Comparison of ENCODE assay signal across 30 mouse cellular contexts in the genomic region with DNA sequence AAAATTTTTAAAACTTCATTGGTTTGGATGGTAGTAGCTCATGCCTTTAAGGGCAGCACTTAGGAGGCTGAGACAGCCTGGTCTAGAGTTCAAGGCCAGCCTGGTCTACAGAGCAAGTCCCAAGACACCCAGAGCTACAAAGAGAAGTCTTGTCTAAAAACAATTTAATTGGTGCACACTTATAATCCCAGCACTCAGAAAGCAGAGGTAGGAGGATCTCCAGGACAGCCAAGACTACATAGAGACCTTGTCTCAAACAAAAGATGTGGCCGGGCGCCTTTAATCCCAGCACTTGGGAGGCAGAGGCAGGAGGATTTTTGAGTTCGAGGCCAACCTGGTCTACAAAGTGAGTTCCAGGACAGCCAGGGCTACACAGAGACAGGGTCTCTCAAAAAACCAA. TPM values are rescaled to one million over a fixed set of nuclear protein-coding genes. Genes with fewer than 3 reads are reported as not detected.
DNase-seq lines count a peak whose midpoint lies in the region; ATAC-seq and TF ChIP-seq lines count a peak whose summit lies in the region.
"Had no signal": no experiment of that assay in that cellular context is flagged by ENCODE, and none has a peak within 500 bp of the region (broad histone marks: within the 10 kb centered on the region; RNA-seq: fewer than 3 reads in every experiment).

No protein-coding gene starts in this region.

- TF ChIP-seq CTCF in cortical plate, adult 2 months (IDR thresholded peaks at IDR 0.05; ENCODE audit: extremely low read depth, insufficient read depth, low read length): no peak
- TF ChIP-seq CTCF in liver, postnatal 0 days (IDR thresholded peaks at IDR 0.05; ENCODE audit: low read depth): no peak

- WGBS in heart, embryonic 10.5 days: 93% methylated on average over 3 of the region's 3 CpGs
- WGBS in liver, embryonic 12.5 days (ENCODE audit: insufficient replicate concordance): 71% methylated on average over 3 of the region's 3 CpGs
- WGBS in liver, postnatal 0 days (ENCODE audit: insufficient replicate concordance): 96% methylated on average over 3 of the region's 3 CpGs

- peak overlapping the region; percentile 34 for H3K4me2 ChIP-seq in liver, embryonic 12.5 days
- H3K4me2 ChIP-seq in liver, postnatal 0 days (ENCODE audit: low read depth, low read length): peak overlapping the region; percentile 27
- H3K4me2 ChIP-seq: forebrain, embryonic 13.5 days; hindbrain, embryonic 12.5 days; intestine, embryonic 15.5 days; limb, embryonic 12.5 days had no signal

- H3K9me3 ChIP-seq in heart, embryonic 10.5 days: no peaks in the 10 kb centered on the region
- no peaks in the 10 kb centered on the region for H3K9me3 ChIP-seq in liver, embryonic 12.5 days (replicated peaks)
- no peaks in the 10 kb centered on the region for H3K9me3 ChIP-seq in liver, postnatal 0 days (ENCODE audit: low read length)
- H3K9me3 ChIP-seq: forebrain, embryonic 13.5 days; hindbrain, embryonic 12.5 days; intestine, embryonic 15.5 days; limb, embryonic 12.5 days had no signal

- no peak for ATAC-seq in liver, embryonic 12.5 days
- no peak for ATAC-seq in liver, postnatal 0 days
- ATAC-seq in activated CD4-positive, CD25-positive, alpha-beta regulatory T cell, adult 4 months: no peak
- ATAC-seq: forebrain, embryonic 13.5 days; hindbrain, postnatal 0 days; intestine, embryonic 15.5 days; lung, postnatal 0 days; midbrain, embryonic 16.5 days had no signal

- H3K27me3 ChIP-seq in heart, embryonic 10.5 days (ENCODE audit: insufficient read depth, poor library complexity, severe bottlenecking): no peaks in the 10 kb centered on the region
- no peaks in the 10 kb centered on the region for H3K27me3 ChIP-seq in liver, embryonic 12.5 days (replicated peaks)
- H3K27me3 ChIP-seq in liver, postnatal 0 days (ENCODE audit: insufficient read depth, low read length): no peaks in the 10 kb centered on the region
- H3K27me3 ChIP-seq: forebrain, embryonic 13.5 days; hindbrain, embryonic 12.5 days; intestine, embryonic 15.5 days; limb, embryonic 12.5 days had no signal

- peak overlapping the region; percentile 7; the same call in 1 of the 2 replicates for H3K9ac ChIP-seq in liver, embryonic 12.5 days
- H3K9ac ChIP-seq in liver, postnatal 0 days (replicated peaks): no peak overlapping the region
- H3K9ac ChIP-seq: forebrain, embryonic 13.5 days; hindbrain, embryonic 12.5 days; intestine, embryonic 15.5 days; limb, embryonic 12.5 days had no signal

- no peak overlapping the region for H3K4me3 ChIP-seq in heart, embryonic 10.5 days
- H3K4me3 ChIP-seq in liver, embryonic 12.5 days: peak overlapping the region; percentile 7
- H3K4me3 ChIP-seq in cortical plate, adult 2 months (ENCODE audit: insufficient read depth, low read length): no peak overlapping the region
- no peak overlapping the region for H3K4me3 ChIP-seq in liver, postnatal 0 days (ENCODE audit: low read depth, low read length)
- H3K4me3 ChIP-seq: forebrain, embryonic 13.5 days; hindbrain, embryonic 12.5 days; intestine, embryonic 15.5 days; limb, embryonic 12.5 days had no signal

- DNase-seq in heart, adult 11 months: peak; percentile 72
- DNase-seq in heart, embryonic 10.5 days (ENCODE audit: low spot score): no peak
- no peak for DNase-seq in liver
- no peak for DNase-seq in liver, postnatal 0 days
- DNase-seq: adrenal gland, postnatal 36 days; cerebellum, adult 18-20 months; cerebellum, postnatal 10 days; gastrocnemius, postnatal 25 days; heart, adult 18-20 months; kidney, adult 2 months; kidney, postnatal 4 days; layer of hippocampus, adult 9-11 months; lung, adult 18-20 months; lung, postnatal 4 days; right cerebral cortex, adult 18-20 months; spleen, adult 18-20 months; thymus, adult 18-20 months; thymus, postnatal 36 days had no signal

- H3K27ac ChIP-seq in heart, embryonic 10.5 days: no peak overlapping the region
- H3K27ac ChIP-seq in liver, embryonic 12.5 days: peak overlapping the region; percentile 68
- peak overlapping the region; percentile 73 for H3K27ac ChIP-seq in cortical plate, adult 2 months (ENCODE audit: insufficient read depth, low read length)
- peak overlapping the region; percentile 39; the same call in 1 of the 2 replicates for H3K27ac ChIP-seq in liver, postnatal 0 days (ENCODE audit: low read depth)
- H3K27ac ChIP-seq: forebrain, embryonic 13.5 days; hindbrain, embryonic 12.5 days; hindbrain, postnatal 0 days; intestine, embryonic 15.5 days; kidney, postnatal 0 days; limb, embryonic 12.5 days; stomach, postnatal 0 days had no signal

- TF ChIP-seq EP300 in liver, postnatal 0 days (IDR thresholded peaks at IDR 0.05; ENCODE audit: low read depth): no peak

- TF ChIP-seq POLR2A in cortical plate, adult 2 months (IDR thresholded peaks at IDR 0.05; ENCODE audit: extremely low read depth, insufficient read depth, low read length): no peak

- H3K36me3 ChIP-seq in heart, embryonic 10.5 days: peaks cover 31% of the 10 kb centered on the region
- H3K36me3 ChIP-seq in liver, embryonic 12.5 days: peaks cover 45% of the 10 kb centered on the region
- H3K36me3 ChIP-seq in liver, postnatal 0 days (replicated peaks; ENCODE audit: insufficient read depth, low read length): peaks cover 41% of the 10 kb centered on the region
- H3K36me3 ChIP-seq: intestine, embryonic 15.5 days had no signal

- peaks cover 16% of the 10 kb centered on the region for H3K4me1 ChIP-seq in heart, embryonic 10.5 days
- H3K4me1 ChIP-seq in liver, embryonic 12.5 days: peaks cover 45% of the 10 kb centered on the region
- H3K4me1 ChIP-seq in cortical plate, adult 2 months (ENCODE audit: control insufficient read depth, insufficient read depth, low read length): peaks cover 2% of the 10 kb centered on the region; the same call in 1 of the 2 replicates
- H3K4me1 ChIP-seq in liver, postnatal 0 days (ENCODE audit: insufficient read depth): peaks cover 11% of the 10 kb centered on the region

RNA-seq across cellular contexts. Expression of gene Gpcpd1, which starts 14.9 kb away (rescaled TPM):
- polyA plus RNA-seq in heart, embryonic 10.5 days (2016; fragmentation: Nextera tagmentation; extraction: Ambion mirVana): 28.0 and 32.6 TPM in 2 replicates
- polyA plus RNA-seq in liver, embryonic 12.5 days (2016; fragmentation: Nextera tagmentation; extraction: Ambion mirVana): 50.6 and 56.2 TPM in 2 replicates
- polyA plus RNA-seq in cortical plate, adult 2 months (2012; rRNA removed): 99.6 and 105 TPM in 2 replicates
- 65.0 and 65.8 TPM in 2 replicates for polyA plus RNA-seq in liver, postnatal 0 days (2015; fragmentation: Nextera tagmentation; extraction: Ambion mirVana)
- 10 to 100 TPM; 50.6 to 63.3 TPM for polyA plus RNA-seq in activated CD4-positive, CD25-positive, alpha-beta regulatory T cell, adult 4 months (2017; shearing (Covaris generic))
